Mouse (Mus musculus) gastrocnemius, adult 2 months (tissue): Measurements from ENCODE around the gene Znhit2. TPM values are rescaled to one million over a fixed set of nuclear protein-coding genes. Genes with fewer than 3 reads are reported as not detected.
"Not testable (repeated sequence)": the region's sequence is repeated elsewhere in the genome, so short reads cannot be mapped to it uniquely, and the experiment has no call there.

ENCODE experiments used
- DNase-seq: peaks from one replicate; pipeline ENCODE4 v3.0.0; 2022
- H3K27ac ChIP-seq: fragments of 200-600 bp; 2 replicates; pipeline ENCODE4 v1.8.1; 2022; ENCODE audit warnings: mild to moderate bottlenecking
- H3K4me3 ChIP-seq: fragments of 200-600 bp; 2 replicates; pipeline ENCODE4 v1.8.1; 2022; ENCODE audit warnings: mild to moderate bottlenecking, moderate library complexity
- CTCF ChIP-seq: fragments of 200-600 bp; IDR thresholded peaks from 2 replicates; pipeline ENCODE4 v1.8.1; 2022; ENCODE audit warnings: antibody characterized with exemption, mild to moderate bottlenecking, moderate library complexity
- intact Hi-C: fragments of 180-260 bp; cut with DNase I; formaldehyde crosslinking; loops from one replicate; pipeline ENCODE4 v1.15.1; 2025
- total RNA-seq, 2 experiments: library from RNA; stranded (reverse); gene quantifications; 2 replicates each; pipeline ENCODE4 v1.2.3; 2021

The Znhit2 gene
- total RNA-seq, 2 experiments from 2014 or later, result 8.3 to 8.5 TPM

- no peak overlapping the region for H3K4me3 ChIP-seq
- TF ChIP-seq CTCF, result no peak
- intact Hi-C loops, result no loop called here
- H3K27ac ChIP-seq, result no peak overlapping the region
- DNase-seq, result no peak
Observed at GRCm38 (mm10) chr19:6030520-6031280, 30.3 kb upstream of the Znhit2 start.

- DNase-seq, result no peak
- intact Hi-C loops, result no loop called here
- H3K27ac ChIP-seq, result no peak overlapping the region
- no peak overlapping the region for H3K4me3 ChIP-seq
- no peak for TF ChIP-seq CTCF
Observed at GRCm38 (mm10) chr19:6035966-6036585, 24.9 kb upstream of the Znhit2 start.

GRCm38 (mm10) chr19:6037695-6038094, 23.3 kb upstream of the Znhit2 start:
- no peak for TF ChIP-seq CTCF
- intact Hi-C loops, result no loop called here
- H3K4me3 ChIP-seq, result no peak overlapping the region
- no peak for DNase-seq
- H3K27ac ChIP-seq, result no peak overlapping the region

GRCm38 (mm10) chr19:6038326-6038725, 22.7 kb upstream of the Znhit2 start:
- no peak for TF ChIP-seq CTCF
- H3K4me3 ChIP-seq, result no peak overlapping the region
- intact Hi-C loops, result no loop called here
- no peak overlapping the region for H3K27ac ChIP-seq
- no peak for DNase-seq

- DNase-seq, result no peak
- peak; percentile 29; the same call in 1 of the 2 replicates for TF ChIP-seq CTCF
- H3K4me3 ChIP-seq, result no peak overlapping the region
- H3K27ac ChIP-seq, result no peak overlapping the region
- intact Hi-C loops, result no loop called here
Observed at GRCm38 (mm10) chr19:6040002-6040401, 21.0 kb upstream of the Znhit2 start.

DNA sequence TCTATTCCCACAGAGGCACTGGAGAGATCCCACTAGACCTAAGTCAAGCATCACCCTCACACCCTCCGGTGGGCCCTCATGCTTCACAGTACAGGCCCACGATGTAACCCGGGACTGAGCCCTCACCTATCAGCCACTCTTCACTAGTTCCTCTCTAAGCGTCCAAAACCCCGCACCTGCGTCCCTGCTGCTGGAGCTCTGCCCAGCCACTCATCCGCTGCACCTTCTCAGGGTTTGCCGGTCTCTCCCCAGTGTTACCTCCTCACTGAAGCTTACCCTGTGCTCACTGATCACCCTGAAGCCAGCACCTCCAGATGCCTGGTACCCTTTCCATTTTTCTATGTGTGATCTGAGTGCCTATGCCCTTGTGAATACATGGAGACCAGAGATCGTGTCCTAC, 18.7 kb upstream of the Znhit2 start:
- Histone ChIP-seq H3K4me3 (no peak overlapping the region), H3K27ac (no peak overlapping the region)
- TF ChIP-seq CTCF, result no peak
- intact Hi-C loops, result no loop called here
- DNase-seq, result no peak

- TF ChIP-seq CTCF, result peak; percentile 51
- DNase-seq, H3K27ac ChIP-seq, H3K4me3 ChIP-seq, intact Hi-C loops: not testable (repeated sequence)
Observed at GRCm38 (mm10) chr19:6044102-6044501, 16.9 kb upstream of the Znhit2 start.

- Histone ChIP-seq H3K27ac (peak overlapping the region; percentile 97), H3K4me3 (peak overlapping the region; percentile 97)
- no peak for DNase-seq
- intact Hi-C loops, result loop anchor here (1.0 to 5.0 kb wide), 3 partner anchors 72 to 123 kb away; partner anchors contain the start of genes Cdc42ep2 and Sac3d1
- TF ChIP-seq CTCF, result peak; percentile 16; the same call in 1 of the 2 replicates
Observed at GRCm38 (mm10) chr19:6045366-6046293, 15.4 kb upstream of the Znhit2 start.

GRCm38 (mm10) chr19:6046294-6047153, 14.5 kb upstream of the Znhit2 start, which contains the start of gene Syvn1:
TSS of gene Syvn1 (plus strand) at chr19:6046576.
- Histone ChIP-seq H3K27ac (peak within 1 kb of the TSS; percentile 97), H3K4me3 (peak within 1 kb of the TSS; percentile 97)
- DNase-seq, result peak; percentile 93
- intact Hi-C loops, result loop anchor here (5.0 kb wide), 2 partner anchors 71 to 124 kb away; partner anchors contain the start of genes Cdc42ep2 and Sac3d1
- TF ChIP-seq CTCF, result no peak

GRCm38 (mm10) chr19:6047154-6047898, 13.7 kb upstream of the Znhit2 start:
- Histone ChIP-seq H3K4me3 (peak overlapping the region; percentile 97), H3K27ac (peak overlapping the region; percentile 97)
- DNase-seq, result no peak
- no peak for TF ChIP-seq CTCF
- intact Hi-C loops, result loop anchor here (5.0 kb wide), 2 partner anchors 70 to 125 kb away; partner anchors contain the start of genes Cdc42ep2 and Sac3d1

DNA sequence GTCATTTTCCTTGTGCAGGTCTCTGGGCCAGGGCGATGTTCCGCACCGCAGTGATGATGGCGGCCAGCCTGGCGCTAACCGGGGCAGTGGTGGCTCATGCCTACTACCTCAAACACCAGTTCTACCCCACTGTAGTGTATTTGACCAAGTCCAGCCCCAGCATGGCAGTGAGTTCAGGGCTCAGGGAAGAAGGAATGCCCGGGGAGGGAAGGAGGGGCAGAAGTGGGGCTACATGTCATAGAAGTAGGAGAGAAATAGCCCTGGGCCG, 13.2 kb upstream of the Znhit2 start:
- Histone ChIP-seq H3K27ac (peak overlapping the region; percentile 97), H3K4me3 (peak overlapping the region; percentile 97)
- no peak for DNase-seq
- no peak for TF ChIP-seq CTCF
- intact Hi-C loops, result loop anchor here (5.0 kb wide), 2 partner anchors 69 to 126 kb away; partner anchors contain the start of genes Cdc42ep2 and Sac3d1
